Mouse (Mus musculus): Measurements from ENCODE around the gene Zfp974. TPM values are rescaled to one million over a fixed set of nuclear protein-coding genes. Genes with fewer than 3 reads are reported as not detected.
"Not testable (repeated sequence)": the region's sequence is repeated elsewhere in the genome, so short reads cannot be mapped to it uniquely, and the experiment has no call there.

Zfp974 gene
- total RNA-seq (2014; fragmentation: Nextera tagmentation): 1.7 and 2.4 TPM in 2 replicates
- total RNA-seq (2017): 0.64 and 2.2 TPM in 2 replicates
- polyA plus RNA-seq (2012): 0.03 TPM in 1 of 2 replicates, not detected in the other

GRCm38 (mm10) chr7:27928818-27929695, at the start of gene Zfp974:
Gene Zfp974, minus strand, starts transcription at chr7:27929460.
- Histone ChIP-seq H3K4me3 (ENCODE audit: low read depth, low read length) (no peak within 1 kb of the TSS), H3K27me3 (ENCODE audit: insufficient read depth, low read length) (peaks cover 4% of the 10 kb centered on the region; the same call in 1 of the 2 replicates), H3K9me3 (replicated peaks) (peaks cover 6% of the 10 kb centered on the region), H3K36me3 (replicated peaks) (no peaks in the 10 kb centered on the region), H3K4me1 (ENCODE audit: insufficient read depth, low read depth, low read length) (peaks cover 4% of the 10 kb centered on the region; the same call in 1 of the 2 replicates)
- DNase-seq (ENCODE audit: low spot score) (no peak), ATAC-seq (ENCODE audit: extremely low read depth, insufficient number of reproducible peaks, low FRiP score, poor library complexity, severe bottlenecking) (no peak)
- no peak for TF ChIP-seq CTCF (IDR thresholded peaks at IDR 0.05; ENCODE audit: low read depth, low read length)
- no peak for TF ChIP-seq TAL1 (conservative IDR thresholded peaks at IDR 0.05; ENCODE audit: low read depth, low read length)
- no peak for TF ChIP-seq GATA1 (IDR thresholded peaks at IDR 0.05; ENCODE audit: borderline replicate concordance, low read length)
- no peak for TF ChIP-seq POLR2AphosphoS5 (IDR thresholded peaks at IDR 0.05; ENCODE audit: insufficient replicate concordance, low read depth, low read length)
- TF ChIP-seq GATA2 (IDR thresholded peaks at IDR 0.05; ENCODE audit: borderline replicate concordance, low read depth, low read length): no peak

- H3K9me3 ChIP-seq (replicated peaks); H3K27me3 ChIP-seq (ENCODE audit: insufficient read depth, low read length); H3K4me1 ChIP-seq (ENCODE audit: insufficient read depth, low read depth, low read length); H3K36me3 ChIP-seq (replicated peaks); ATAC-seq (ENCODE audit: extremely low read depth, insufficient number of reproducible peaks, low FRiP score, poor library complexity, severe bottlenecking); H3K4me3 ChIP-seq (ENCODE audit: low read depth, low read length); DNase-seq (ENCODE audit: low spot score): not testable (repeated sequence)
Observed at GRCm38 (mm10) chr7:27949451-27949850, 20.2 kb upstream of the Zfp974 start.

GRCm38 (mm10) chr7:27941869-27942268, 12.6 kb upstream of the Zfp974 start:
- H3K36me3 ChIP-seq (replicated peaks); H3K4me3 ChIP-seq (ENCODE audit: low read depth, low read length); DNase-seq (ENCODE audit: low spot score); H3K9me3 ChIP-seq (replicated peaks); H3K4me1 ChIP-seq (ENCODE audit: insufficient read depth, low read depth, low read length); H3K27me3 ChIP-seq (ENCODE audit: insufficient read depth, low read length); ATAC-seq (ENCODE audit: extremely low read depth, insufficient number of reproducible peaks, low FRiP score, poor library complexity, severe bottlenecking): not testable (repeated sequence)

GRCm38 (mm10) chr7:27933800-27934158, 4.5 kb upstream of the Zfp974 start:
- not testable (repeated sequence) for H3K27me3 ChIP-seq (ENCODE audit: insufficient read depth, low read length); H3K36me3 ChIP-seq (replicated peaks); DNase-seq (ENCODE audit: low spot score); H3K4me3 ChIP-seq (ENCODE audit: low read depth, low read length); H3K4me1 ChIP-seq (ENCODE audit: insufficient read depth, low read depth, low read length); ATAC-seq (ENCODE audit: extremely low read depth, insufficient number of reproducible peaks, low FRiP score, poor library complexity, severe bottlenecking); H3K9me3 ChIP-seq (replicated peaks)

DNA sequence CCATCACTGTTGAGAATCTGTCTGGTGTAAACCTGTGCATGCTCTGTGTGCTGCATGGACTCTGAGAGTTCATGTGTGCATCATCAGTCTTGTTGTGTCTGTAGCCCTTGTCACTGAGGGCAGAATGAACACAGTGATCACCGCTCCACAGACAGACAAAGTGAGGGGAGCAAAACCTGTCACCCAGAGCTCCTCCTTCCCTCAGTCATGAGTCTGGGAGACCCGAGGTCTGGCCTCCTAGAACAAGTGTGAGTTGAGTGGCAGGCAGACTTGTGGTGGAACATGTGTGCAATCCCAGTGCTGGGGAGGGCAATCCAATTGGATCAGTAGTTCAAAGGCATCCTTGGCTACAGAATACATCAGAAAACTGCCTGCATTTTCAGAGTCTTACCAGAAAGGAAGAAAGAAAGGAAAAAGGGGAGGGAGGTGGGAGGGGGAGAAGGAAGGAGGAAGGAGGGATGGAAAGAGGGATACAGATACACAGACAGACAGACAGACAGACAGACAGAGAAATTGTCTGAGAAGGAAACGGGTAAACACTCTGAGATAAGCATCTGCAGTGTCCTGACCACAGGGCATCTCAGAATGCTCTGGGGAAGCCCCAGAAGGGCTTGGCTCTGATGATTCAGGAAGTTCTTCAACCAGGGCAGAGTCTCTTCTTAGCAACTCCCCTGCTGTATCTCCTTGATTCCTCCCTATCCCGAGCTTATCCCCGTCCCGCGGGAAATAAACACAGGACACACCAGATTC, 4.0 kb upstream of the Zfp974 start:
- no peak; the same call in 1 of the 2 replicates for ATAC-seq (ENCODE audit: extremely low read depth, insufficient number of reproducible peaks, low FRiP score, poor library complexity, severe bottlenecking)
- no peak for DNase-seq (ENCODE audit: low spot score)
- Histone ChIP-seq H3K27me3 (ENCODE audit: insufficient read depth, low read length) (peaks cover 4% of the 10 kb centered on the region; the same call in 1 of the 2 replicates), H3K4me3 (ENCODE audit: low read depth, low read length) (no peak overlapping the region), H3K4me1 (ENCODE audit: insufficient read depth, low read depth, low read length) (peaks cover 4% of the 10 kb centered on the region; the same call in 1 of the 2 replicates), H3K36me3 (replicated peaks) (no peaks in the 10 kb centered on the region), H3K9me3 (replicated peaks) (peaks cover 6% of the 10 kb centered on the region)
- TF ChIP-seq TAL1 (conservative IDR thresholded peaks at IDR 0.05; ENCODE audit: low read depth, low read length): no peak
- TF ChIP-seq POLR2AphosphoS5 (IDR thresholded peaks at IDR 0.05; ENCODE audit: insufficient replicate concordance, low read depth, low read length): no peak
- no peak for TF ChIP-seq GATA1 (IDR thresholded peaks at IDR 0.05; ENCODE audit: borderline replicate concordance, low read length)
- no peak for TF ChIP-seq GATA2 (IDR thresholded peaks at IDR 0.05; ENCODE audit: borderline replicate concordance, low read depth, low read length)
- TF ChIP-seq CTCF (IDR thresholded peaks at IDR 0.05; ENCODE audit: low read depth, low read length): no peak

DNA sequence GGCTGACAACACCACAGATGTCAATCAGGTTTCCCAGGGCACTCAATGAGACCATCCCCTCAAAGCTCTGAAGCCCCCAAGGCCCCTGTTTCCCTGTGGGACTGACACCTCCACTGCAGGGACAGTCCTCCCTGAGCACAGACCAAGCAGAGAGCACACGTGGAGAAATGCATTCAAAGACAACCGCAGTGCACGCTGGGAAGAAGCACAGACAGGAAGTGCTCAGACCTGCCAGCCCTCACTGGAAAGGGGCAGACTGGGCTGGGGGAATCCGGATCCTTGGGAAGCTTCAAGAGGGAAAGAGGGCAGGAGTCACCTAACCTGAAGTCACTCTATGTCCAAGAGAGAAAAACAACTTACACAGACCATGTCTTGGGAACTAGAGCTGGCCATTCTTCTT, 2.2 kb downstream of the Zfp974 start:
- not testable (repeated sequence) for H3K36me3 ChIP-seq (replicated peaks); H3K27me3 ChIP-seq (ENCODE audit: insufficient read depth, low read length); H3K9me3 ChIP-seq (replicated peaks); H3K4me1 ChIP-seq (ENCODE audit: insufficient read depth, low read depth, low read length); ATAC-seq (ENCODE audit: extremely low read depth, insufficient number of reproducible peaks, low FRiP score, poor library complexity, severe bottlenecking); DNase-seq (ENCODE audit: low spot score); H3K4me3 ChIP-seq (ENCODE audit: low read depth, low read length)

DNA sequence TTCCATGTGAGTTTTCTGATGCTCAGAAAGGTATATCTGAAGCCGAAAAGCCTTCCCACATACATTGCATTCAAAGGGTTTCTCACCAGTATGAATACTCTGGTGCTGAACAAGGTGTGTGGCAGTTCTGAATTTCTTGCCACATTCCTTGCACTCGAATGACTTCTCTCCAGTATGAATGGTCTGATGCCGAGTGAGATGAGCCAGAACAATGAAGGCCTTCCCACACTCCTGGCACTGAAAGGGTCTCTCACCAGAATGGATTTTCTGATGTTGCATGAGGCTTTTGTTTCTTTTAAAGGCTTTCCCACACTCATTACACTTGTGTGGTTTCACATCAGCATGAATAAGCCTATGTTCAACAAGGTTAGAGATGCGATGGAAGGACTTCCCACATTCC, 18.3 kb downstream of the Zfp974 start:
- H3K4me3 ChIP-seq (ENCODE audit: low read depth, low read length); H3K36me3 ChIP-seq (replicated peaks); H3K9me3 ChIP-seq (replicated peaks); H3K4me1 ChIP-seq (ENCODE audit: insufficient read depth, low read depth, low read length); H3K27me3 ChIP-seq (ENCODE audit: insufficient read depth, low read length); DNase-seq (ENCODE audit: low spot score); ATAC-seq (ENCODE audit: extremely low read depth, insufficient number of reproducible peaks, low FRiP score, poor library complexity, severe bottlenecking): not testable (repeated sequence)

Data from G1E (cell line).